7 mouse cellular contexts compared by ENCODE assay signal in genomic region chr5:146230864-146231654, GRCm38 (mm10). TPM values are rescaled to one million over a fixed set of nuclear protein-coding genes. Genes with fewer than 3 reads are reported as not detected.
A peak's percentile ranks its signal among the peaks of the same experiment; 100 is the strongest.
DNase-seq lines count a peak whose midpoint lies in the region; ATAC-seq and TF ChIP-seq lines count a peak whose summit lies in the region.

Gene Cdk8 (plus strand): TSS chr5:146231230.

- TF ChIP-seq POLR2A in small intestine, adult 2 months (IDR thresholded peaks at IDR 0.05; ENCODE audit: low read depth, low read length), result peak; percentile 87

- under 1% methylated on average over 102 of the region's 102 CpGs for WGBS in embryonic facial prominence, embryonic 10.5 days
- WGBS in intestine, postnatal 0 days, result under 1% methylated on average over 73 of the region's 102 CpGs
- under 1% methylated on average over 61 of the region's 102 CpGs for WGBS in midbrain, embryonic 12.5 days
- under 1% methylated on average over 97 of the region's 102 CpGs for WGBS in small intestine, adult 2 months

- no peak for TF ChIP-seq CTCF in intestine, postnatal 0 days (IDR thresholded peaks at IDR 0.05; ENCODE audit: low read depth)
- no peak for TF ChIP-seq CTCF in small intestine, adult 2 months (IDR thresholded peaks at IDR 0.05; ENCODE audit: extremely low read depth, insufficient read length, insufficient replicate concordance, low read depth, low read length)

- H3K4me1 ChIP-seq in embryonic facial prominence, embryonic 10.5 days, result peaks cover 12% of the 10 kb centered on the region
- 0 out of 2 replicates have a peak, but pooled peaks cover 4% of the 10 kb centered on the region for H3K4me1 ChIP-seq in intestine, postnatal 0 days (replicated peaks; ENCODE audit: control insufficient read depth, insufficient read depth, low read length)
- H3K4me1 ChIP-seq in midbrain, embryonic 12.5 days, result peaks cover 18% of the 10 kb centered on the region
- no peaks in the 10 kb centered on the region; the same call in 1 of the 2 replicates for H3K4me1 ChIP-seq in small intestine, adult 2 months (ENCODE audit: control insufficient read depth, insufficient read depth, insufficient read length, low read length)

- intact Hi-C loops in left cerebral cortex, postnatal 4 days (cut with DNase I), result loop anchor here (10.0 kb wide), 1 partner anchor 54 kb away; no protein-coding TSS in a partner anchor

- no peaks in the 10 kb centered on the region for H3K9me3 ChIP-seq in embryonic facial prominence, embryonic 10.5 days
- no peaks in the 10 kb centered on the region for H3K9me3 ChIP-seq in intestine, postnatal 0 days (ENCODE audit: control insufficient read depth)
- H3K9me3 ChIP-seq in midbrain, embryonic 12.5 days, result no peaks in the 10 kb centered on the region

- DNase-seq in adrenal gland, postnatal 10 days, result peak; percentile 93
- DNase-seq in embryonic facial prominence, embryonic 10.5 days (ENCODE audit: low spot score), result peak; percentile 95
- DNase-seq in gonadal fat pad, adult 2 months (ENCODE audit: low read depth), result no peak
- peak; percentile 94 for DNase-seq in left cerebral cortex, postnatal 4 days

- ATAC-seq in intestine, postnatal 0 days, result peak; percentile 89
- ATAC-seq in midbrain, embryonic 12.5 days (ENCODE audit: low FRiP score, low read depth), result peak; percentile 90

- peak within 1 kb of the TSS; percentile 88 for H3K4me3 ChIP-seq in embryonic facial prominence, embryonic 10.5 days
- peak within 1 kb of the TSS; percentile 81 for H3K4me3 ChIP-seq in intestine, postnatal 0 days (ENCODE audit: low read depth, low read length)
- H3K4me3 ChIP-seq in midbrain, embryonic 12.5 days, result peak within 1 kb of the TSS; percentile 95
- peak within 1 kb of the TSS; percentile 97 for H3K4me3 ChIP-seq in small intestine, adult 2 months (ENCODE audit: low read depth, low read length)

- H3K36me3 ChIP-seq in embryonic facial prominence, embryonic 10.5 days (replicated peaks), result peaks cover 3% of the 10 kb centered on the region; the same call in 1 of the 2 replicates
- no peaks in the 10 kb centered on the region for H3K36me3 ChIP-seq in intestine, postnatal 0 days (ENCODE audit: control insufficient read depth, insufficient read depth)
- no peaks in the 10 kb centered on the region for H3K36me3 ChIP-seq in midbrain, embryonic 12.5 days
- H3K36me3 ChIP-seq in small intestine, adult 2 months (ENCODE audit: control insufficient read depth, insufficient read depth, low read length), result peaks cover 2% of the 10 kb centered on the region; the same call in 1 of the 2 replicates

- H3K27ac ChIP-seq in embryonic facial prominence, embryonic 10.5 days (replicated peaks), result peak within 1 kb of the TSS; percentile 94
- H3K27ac ChIP-seq in intestine, postnatal 0 days (ENCODE audit: low read depth, low read length), result peak within 1 kb of the TSS; percentile 90
- peak within 1 kb of the TSS; percentile 97 for H3K27ac ChIP-seq in midbrain, embryonic 12.5 days (replicated peaks)
- peak within 1 kb of the TSS; percentile 96 for H3K27ac ChIP-seq in small intestine, adult 2 months (ENCODE audit: insufficient read depth, low read depth, low read length)

- H3K27me3 ChIP-seq in embryonic facial prominence, embryonic 10.5 days (replicated peaks; ENCODE audit: low read depth, poor library complexity, severe bottlenecking), result no peaks in the 10 kb centered on the region
- no peaks in the 10 kb centered on the region for H3K27me3 ChIP-seq in intestine, postnatal 0 days (replicated peaks; ENCODE audit: control insufficient read depth, insufficient read depth, low read length)
- H3K27me3 ChIP-seq in midbrain, embryonic 12.5 days, result no peaks in the 10 kb centered on the region
- H3K27me3 ChIP-seq in small intestine, adult 2 months (ENCODE audit: control insufficient read depth, insufficient read depth, low read length), result no peaks in the 10 kb centered on the region

- peak within 1 kb of the TSS; percentile 75 for H3K9ac ChIP-seq in intestine, postnatal 0 days (ENCODE audit: low read depth, low read length)
- H3K9ac ChIP-seq in midbrain, embryonic 12.5 days (replicated peaks), result peak within 1 kb of the TSS; percentile 97

- peak within 1 kb of the TSS; percentile 80 for H3K4me2 ChIP-seq in intestine, postnatal 0 days (replicated peaks; ENCODE audit: low read depth)
- peak within 1 kb of the TSS; percentile 82 for H3K4me2 ChIP-seq in midbrain, embryonic 12.5 days (replicated peaks)

RNA-seq across cellular contexts. Expression of gene Cdk8, which starts in this region (rescaled TPM):
- total RNA-seq in adrenal gland, postnatal 10 days (2021), result 10 to 100 TPM; 48.6 to 62.1 TPM
- 25.0 and 26.6 TPM in 2 replicates for polyA plus RNA-seq in embryonic facial prominence, embryonic 10.5 days (2016; fragmentation: Nextera tagmentation; extraction: Ambion mirVana)
- 41.8 and 47.4 TPM in 2 replicates for polyA plus RNA-seq in gonadal fat pad, adult 2 months (2012; rRNA removed)
- polyA plus RNA-seq in intestine, postnatal 0 days (2015; fragmentation: Nextera tagmentation; extraction: Ambion mirVana), result 24.6 and 27.3 TPM in 2 replicates
- 10 to 100 TPM; 56.0 to 57.1 TPM for total RNA-seq in left cerebral cortex, postnatal 4 days (2021)
- polyA plus RNA-seq in midbrain, embryonic 12.5 days (2016; fragmentation: Nextera tagmentation; extraction: Ambion mirVana), result 34.0 and 39.1 TPM in 2 replicates
- polyA plus RNA-seq in small intestine, adult 2 months (2012; rRNA removed), result 19.8 and 31.7 TPM in 2 replicates
